Mouse (Mus musculus): Measurements from ENCODE around the gene Cox10. TPM values are rescaled to one million over a fixed set of nuclear protein-coding genes. Genes with fewer than 3 reads are reported as not detected.

Gene Cox10
- total and polyA plus RNA-seq, 2 experiments from 2014 or later: 20.9 to 33.0 TPM

DNA sequence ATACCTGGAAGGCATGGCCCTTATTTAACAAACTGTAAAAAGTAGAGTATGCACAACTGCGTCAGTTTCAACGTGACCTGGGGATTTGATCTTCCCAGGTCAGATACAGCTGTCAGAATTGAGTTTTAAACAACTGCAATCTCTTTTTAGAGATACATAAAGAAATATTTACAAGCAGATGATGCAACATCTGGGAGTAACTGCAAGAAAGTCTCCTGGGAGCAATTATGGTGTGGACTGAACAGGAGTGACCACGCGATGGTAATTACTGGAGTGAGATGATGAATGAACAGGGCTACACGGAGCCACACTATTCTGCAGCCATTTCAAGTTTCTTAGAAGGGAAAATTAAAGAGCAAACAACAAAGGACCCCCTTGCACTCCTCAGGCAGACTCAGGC, 20.8 kb upstream of the Cox10 start:
- Histone ChIP-seq H3K27me3 (ENCODE audit: insufficient read depth, low read length) (no peaks in the 10 kb centered on the region), H3K9me3 (ENCODE audit: low read length) (no peaks in the 10 kb centered on the region), H3K9ac (replicated peaks; ENCODE audit: low read length) (no peak overlapping the region), H3K36me3 (ENCODE audit: insufficient read depth, low read length) (no peaks in the 10 kb centered on the region), H3K27ac (no peak overlapping the region), H3K4me3 (ENCODE audit: low read length) (no peak overlapping the region), H3K4me1 (ENCODE audit: insufficient read depth, low read length) (no peaks in the 10 kb centered on the region), H3K4me2 (ENCODE audit: low read depth, low read length) (no peak overlapping the region)
- DNase-seq (ENCODE audit: low spot score): no peak
- no peak for TF ChIP-seq CTCF (IDR thresholded peaks at IDR 0.05; ENCODE audit: low read depth)
- no peak for ATAC-seq
- WGBS: 77% methylated on average over 5 of the region's 5 CpGs

DNA sequence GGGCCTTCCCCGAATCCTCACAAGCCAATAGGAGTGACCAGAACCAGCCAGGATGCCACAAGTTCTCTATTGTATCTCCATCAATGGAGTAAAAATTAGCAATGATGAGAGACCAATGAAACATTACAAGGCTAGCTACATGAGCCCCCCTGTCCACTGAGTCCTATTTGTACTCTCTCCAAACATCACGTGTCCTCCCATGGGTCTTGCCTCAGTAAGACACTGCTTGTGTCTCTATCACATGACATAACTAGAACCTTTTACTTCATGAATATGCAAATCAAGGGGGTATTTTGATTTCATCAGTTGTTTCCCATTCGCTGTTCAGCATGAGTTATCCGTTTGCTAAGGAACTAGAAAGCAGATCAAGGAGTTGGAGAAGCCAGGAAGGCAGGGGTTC, 13.8 kb upstream of the Cox10 start:
- WGBS: 94% methylated on average over 4 of the region's 4 CpGs
- Histone ChIP-seq H3K9me3 (ENCODE audit: low read length) (no peaks in the 10 kb centered on the region), H3K4me1 (ENCODE audit: insufficient read depth, low read length) (no peaks in the 10 kb centered on the region), H3K4me3 (ENCODE audit: low read length) (no peak overlapping the region), H3K27ac (no peak overlapping the region), H3K27me3 (ENCODE audit: insufficient read depth, low read length) (no peaks in the 10 kb centered on the region), H3K9ac (replicated peaks; ENCODE audit: low read length) (no peak overlapping the region), H3K4me2 (ENCODE audit: low read depth, low read length) (no peak overlapping the region), H3K36me3 (ENCODE audit: insufficient read depth, low read length) (no peaks in the 10 kb centered on the region)
- DNase-seq (ENCODE audit: low spot score) (no peak), ATAC-seq (no peak)
- no peak for TF ChIP-seq CTCF (IDR thresholded peaks at IDR 0.05; ENCODE audit: low read depth)

GRCm38 (mm10) chr11:64091150-64091549, 11.9 kb upstream of the Cox10 start:
- no peak for DNase-seq (ENCODE audit: low spot score)
- WGBS: 85% methylated on average over 7 of the region's 7 CpGs
- Histone ChIP-seq H3K9ac (replicated peaks; ENCODE audit: low read length) (no peak overlapping the region), H3K27me3 (ENCODE audit: insufficient read depth, low read length) (no peaks in the 10 kb centered on the region), H3K9me3 (ENCODE audit: low read length) (no peaks in the 10 kb centered on the region), H3K36me3 (ENCODE audit: insufficient read depth, low read length) (no peaks in the 10 kb centered on the region), H3K4me3 (ENCODE audit: low read length) (no peak overlapping the region), H3K27ac (no peak overlapping the region), H3K4me2 (ENCODE audit: low read depth, low read length) (no peak overlapping the region), H3K4me1 (ENCODE audit: insufficient read depth, low read length) (no peaks in the 10 kb centered on the region)
- no peak for ATAC-seq
- TF ChIP-seq CTCF (IDR thresholded peaks at IDR 0.05; ENCODE audit: low read depth): no peak

- TF ChIP-seq CTCF (IDR thresholded peaks at IDR 0.05; ENCODE audit: low read depth): no peak
- Histone ChIP-seq H3K4me3 (ENCODE audit: low read length) (no peak overlapping the region), H3K27me3 (ENCODE audit: insufficient read depth, low read length) (no peaks in the 10 kb centered on the region)
These were observed 10.4 kb upstream of the Cox10 start for GRCm38 (mm10) chr11:64089682-64090081.

DNA sequence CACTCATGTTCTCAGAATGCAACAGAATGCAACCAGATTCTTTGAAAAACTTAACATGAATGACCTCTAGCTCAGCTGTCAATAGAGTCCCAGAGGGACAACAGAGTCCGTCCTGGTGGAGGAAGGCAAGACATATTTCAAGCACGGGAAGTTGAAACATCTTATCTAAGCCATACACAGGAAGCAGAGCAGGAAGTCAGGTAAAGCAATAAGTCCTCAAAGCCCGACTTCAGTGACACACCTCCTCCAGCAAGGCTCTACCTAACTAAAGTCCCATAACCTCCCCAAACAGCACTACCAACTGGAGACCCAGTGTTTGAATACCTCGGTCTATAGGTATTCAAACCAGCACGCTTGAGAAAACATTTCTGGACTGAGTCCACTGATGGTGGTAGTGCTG, 6.6 kb upstream of the Cox10 start:
- TF ChIP-seq CTCF (IDR thresholded peaks at IDR 0.05; ENCODE audit: low read depth): no peak
- WGBS: 87% methylated on average over 5 of the region's 5 CpGs
- H3K4me3 ChIP-seq (ENCODE audit: low read length): no peak overlapping the region

More at GRCm38 (mm10) chr11:64089682-64090081, 10.4 kb upstream of the Cox10 start:
- no peak overlapping the region for H3K27ac ChIP-seq
- 46% methylated on average over 2 of the region's 2 CpGs for WGBS
- H3K4me1 ChIP-seq (ENCODE audit: insufficient read depth, low read length): no peaks in the 10 kb centered on the region
- H3K36me3 ChIP-seq (ENCODE audit: insufficient read depth, low read length): no peaks in the 10 kb centered on the region
- ATAC-seq (no peak), DNase-seq (ENCODE audit: low spot score) (no peak)
- no peaks in the 10 kb centered on the region for H3K9me3 ChIP-seq (ENCODE audit: low read length)
- no peak overlapping the region for H3K9ac ChIP-seq (replicated peaks; ENCODE audit: low read length)
- H3K4me2 ChIP-seq (ENCODE audit: low read depth, low read length): no peak overlapping the region

GRCm38 (mm10) chr11:64079727-64080081, 436 bp upstream of the Cox10 start:
- 1% methylated on average over 8 of the region's 8 CpGs for WGBS
- peak overlapping the region; percentile 79 for H3K9ac ChIP-seq (replicated peaks; ENCODE audit: low read length)
- TF ChIP-seq CTCF (IDR thresholded peaks at IDR 0.05; ENCODE audit: low read depth): no peak
- H3K36me3 ChIP-seq (ENCODE audit: insufficient read depth, low read length): no peaks in the 10 kb centered on the region; the same call in 1 of the 2 replicates
- peak overlapping the region; percentile 89 for H3K4me2 ChIP-seq (ENCODE audit: low read depth, low read length)
- no peaks in the 10 kb centered on the region for H3K27me3 ChIP-seq (ENCODE audit: insufficient read depth, low read length)
- DNase-seq (ENCODE audit: low spot score): no peak
- H3K27ac ChIP-seq: peak overlapping the region; percentile 89
- no peak for ATAC-seq
- peak overlapping the region; percentile 80 for H3K4me3 ChIP-seq (ENCODE audit: low read length)
- H3K9me3 ChIP-seq (ENCODE audit: low read length): no peaks in the 10 kb centered on the region
- peaks cover 14% of the 10 kb centered on the region; the same call in 1 of the 2 replicates for H3K4me1 ChIP-seq (ENCODE audit: insufficient read depth, low read length)

More for the DNA sequence above, 6.6 kb upstream of the Cox10 start:
- Histone ChIP-seq H3K27me3 (ENCODE audit: insufficient read depth, low read length) (no peaks in the 10 kb centered on the region), H3K36me3 (ENCODE audit: insufficient read depth, low read length) (no peaks in the 10 kb centered on the region; the same call in 1 of the 2 replicates), H3K4me1 (ENCODE audit: insufficient read depth, low read length) (no peaks in the 10 kb centered on the region), H3K27ac (no peak overlapping the region), H3K4me2 (ENCODE audit: low read depth, low read length) (no peak overlapping the region), H3K9me3 (ENCODE audit: low read length) (no peaks in the 10 kb centered on the region), H3K9ac (replicated peaks; ENCODE audit: low read length) (no peak overlapping the region)
- no peak for DNase-seq (ENCODE audit: low spot score)
- ATAC-seq: no peak

GRCm38 (mm10) chr11:64076212-64076611, 3.1 kb downstream of the Cox10 start:
- no peak for TF ChIP-seq CTCF (IDR thresholded peaks at IDR 0.05; ENCODE audit: low read depth)
- no peak for ATAC-seq
- no peak overlapping the region for H3K4me2 ChIP-seq (ENCODE audit: low read depth, low read length)
- H3K4me3 ChIP-seq (ENCODE audit: low read length): no peak overlapping the region
- no peaks in the 10 kb centered on the region for H3K9me3 ChIP-seq (ENCODE audit: low read length)
- no peak overlapping the region for H3K27ac ChIP-seq
- no peaks in the 10 kb centered on the region for H3K27me3 ChIP-seq (ENCODE audit: insufficient read depth, low read length)
- H3K4me1 ChIP-seq (ENCODE audit: insufficient read depth, low read length): peaks cover 14% of the 10 kb centered on the region; the same call in 1 of the 2 replicates
- H3K36me3 ChIP-seq (ENCODE audit: insufficient read depth, low read length): peaks cover 8% of the 10 kb centered on the region; the same call in 1 of the 2 replicates
- DNase-seq (ENCODE audit: low spot score): no peak
- 98% methylated on average over 4 of the region's 4 CpGs for WGBS
- H3K9ac ChIP-seq (replicated peaks; ENCODE audit: low read length): no peak overlapping the region
